14 mouse cellular contexts compared by ENCODE assay signal in genomic region chr7:30025358-30025757, GRCm38 (mm10). TPM values are rescaled to one million over a fixed set of nuclear protein-coding genes. Genes with fewer than 3 reads are reported as not detected.
A peak's percentile ranks its signal among the peaks of the same experiment; 100 is the strongest.
DNase-seq lines count a peak whose midpoint lies in the region; ATAC-seq and TF ChIP-seq lines count a peak whose summit lies in the region.
"Had no signal": no experiment of that assay in that cellular context is flagged by ENCODE, and none has a peak within 500 bp of the region (broad histone marks: within the 10 kb centered on the region; RNA-seq: fewer than 3 reads in every experiment).

No protein-coding gene starts in this region.

- no peak overlapping the region for H3K9ac ChIP-seq in kidney, embryonic 16.5 days (replicated peaks; ENCODE audit: low read length)
- H3K9ac ChIP-seq in stomach, postnatal 0 days (ENCODE audit: low read length) = no peak overlapping the region
- H3K9ac ChIP-seq: hindbrain, embryonic 15.5 days; liver, embryonic 13.5 days had no signal

- no peak overlapping the region for H3K4me3 ChIP-seq in kidney, embryonic 16.5 days (ENCODE audit: low read length)
- no peak overlapping the region for H3K4me3 ChIP-seq in stomach, postnatal 0 days (ENCODE audit: low read depth, low read length)
- H3K4me3 ChIP-seq: hindbrain, embryonic 15.5 days; liver, embryonic 13.5 days had no signal

- DNase-seq in heart, adult 11 months = peak; percentile 74
- DNase-seq in heart, postnatal 10 days = no peak
- peak; percentile 27 to 38 for DNase-seq in kidney, postnatal 4 days
- DNase-seq in thymus, postnatal 4 days = peak; percentile 15
- no peak for DNase-seq in thymus, postnatal 36 days
- no peak for DNase-seq in stomach, postnatal 0 days (ENCODE audit: low spot score)
- no peak for DNase-seq in layer of hippocampus, postnatal 36 days
- DNase-seq: cerebellum, postnatal 14 days; gastrocnemius, postnatal 36 days; liver, embryonic 13.5 days; lung, postnatal 14 days had no signal

- no peak for TF ChIP-seq EP300 in stomach, postnatal 0 days (optimal IDR thresholded peaks at IDR 0.05)

- H3K27ac ChIP-seq in kidney, embryonic 16.5 days (ENCODE audit: low read length) = no peak overlapping the region
- no peak overlapping the region for H3K27ac ChIP-seq in stomach, postnatal 0 days (replicated peaks)
- H3K27ac ChIP-seq: hindbrain, embryonic 15.5 days; liver, embryonic 13.5 days had no signal

- WGBS in kidney, embryonic 16.5 days = 75% methylated on average over 5 of the region's 5 CpGs
- WGBS in stomach, postnatal 0 days = 80% methylated on average over 5 of the region's 5 CpGs

- peaks cover 37% of the 10 kb centered on the region for H3K36me3 ChIP-seq in kidney, embryonic 16.5 days (ENCODE audit: insufficient read depth, low read length)
- peaks cover 24% of the 10 kb centered on the region for H3K36me3 ChIP-seq in stomach, postnatal 0 days (ENCODE audit: control insufficient read depth, insufficient read depth, low read length)

- intact Hi-C loops in heart, postnatal 10 days (cut with DNase I) = loop anchor here (5.0 kb wide), 1 partner anchor 182 kb away; no protein-coding TSS in a partner anchor

- peak; percentile 49 for TF ChIP-seq CTCF in stomach, postnatal 0 days (IDR thresholded peaks at IDR 0.05; ENCODE audit: low read depth)

- H3K9me3 ChIP-seq in kidney, embryonic 16.5 days (ENCODE audit: low read length) = no peaks in the 10 kb centered on the region
- no peaks in the 10 kb centered on the region for H3K9me3 ChIP-seq in stomach, postnatal 0 days (ENCODE audit: control insufficient read depth, low read length)
- H3K9me3 ChIP-seq: hindbrain, embryonic 15.5 days; liver, embryonic 13.5 days had no signal

- H3K27me3 ChIP-seq in kidney, embryonic 16.5 days (ENCODE audit: insufficient read depth, low read length) = no peaks in the 10 kb centered on the region
- H3K27me3 ChIP-seq in stomach, postnatal 0 days (ENCODE audit: control insufficient read depth, insufficient read depth, low read length) = no peaks in the 10 kb centered on the region
- H3K27me3 ChIP-seq: hindbrain, embryonic 15.5 days; liver, embryonic 13.5 days had no signal

- H3K4me2 ChIP-seq in kidney, embryonic 16.5 days (replicated peaks; ENCODE audit: low read depth, low read length) = no peak overlapping the region
- H3K4me2 ChIP-seq in stomach, postnatal 0 days (replicated peaks; ENCODE audit: low read depth) = no peak overlapping the region
- H3K4me2 ChIP-seq: hindbrain, embryonic 15.5 days; liver, embryonic 13.5 days; midbrain, embryonic 11.5 days had no signal

- H3K4me1 ChIP-seq in kidney, embryonic 16.5 days (ENCODE audit: insufficient read depth, low read length) = no peaks in the 10 kb centered on the region
- no peaks in the 10 kb centered on the region for H3K4me1 ChIP-seq in stomach, postnatal 0 days (replicated peaks; ENCODE audit: control insufficient read depth, insufficient read depth)
- H3K4me1 ChIP-seq: hindbrain, embryonic 15.5 days; liver, embryonic 13.5 days had no signal

- no peak for ATAC-seq in kidney, embryonic 16.5 days (ENCODE audit: low FRiP score, low TSS enrichment)
- ATAC-seq in stomach, postnatal 0 days (ENCODE audit: low FRiP score, low TSS enrichment) = no peak

RNA-seq across cellular contexts. Expression of gene Zfp14, which starts 25.8 kb away (rescaled TPM):
- total RNA-seq in heart, postnatal 10 days (2021) = 1 to 10 TPM; 1.6 to 2.6 TPM
- 4.1 TPM in 2 replicates for polyA plus RNA-seq in kidney, embryonic 16.5 days (2015; fragmentation: Nextera tagmentation; extraction: Ambion mirVana)
- 1.6 and 1.8 TPM in 2 replicates for polyA plus RNA-seq in stomach, postnatal 0 days (2015; fragmentation: Nextera tagmentation; extraction: Ambion mirVana)
- total RNA-seq in layer of hippocampus, postnatal 36 days (2021) = 10 to 100 TPM in 1 of 2 experiments, 1 to 10 TPM in 1; 9.0 to 12.0 TPM

RNA-seq across cellular contexts. Expression of gene Zfp568, which starts 41.6 kb away (rescaled TPM):
- total RNA-seq in heart, postnatal 10 days (2021) = 10 to 100 TPM; 46.7 to 53.1 TPM
- polyA plus RNA-seq in kidney, embryonic 16.5 days (2015; fragmentation: Nextera tagmentation; extraction: Ambion mirVana) = 15.8 and 16.5 TPM in 2 replicates
- polyA plus RNA-seq in stomach, postnatal 0 days (2015; fragmentation: Nextera tagmentation; extraction: Ambion mirVana) = 3.7 and 5.3 TPM in 2 replicates
- 1 to 10 TPM; 4.3 to 5.6 TPM for total RNA-seq in layer of hippocampus, postnatal 36 days (2021)

RNA-seq across cellular contexts. Expression of gene Zfp82, which starts 47.3 kb away (rescaled TPM):
- 1 to 10 TPM in 1 of 2 experiments, under 1 TPM in 1; 0.98 to 1.1 TPM for total RNA-seq in heart, postnatal 10 days (2021)
- polyA plus RNA-seq in kidney, embryonic 16.5 days (2015; fragmentation: Nextera tagmentation; extraction: Ambion mirVana) = 5.8 and 6.6 TPM in 2 replicates
- polyA plus RNA-seq in stomach, postnatal 0 days (2015; fragmentation: Nextera tagmentation; extraction: Ambion mirVana) = 1.9 and 2.1 TPM in 2 replicates
- total RNA-seq in layer of hippocampus, postnatal 36 days (2021) = 1 to 10 TPM; 3.7 to 4.2 TPM

Comparison
In these comparisons a context has a peak if more than half of its experiments do, and no peak if none do; other contexts are left out.
1. DNase-seq: peak in heart, adult 11 months (single experiment), kidney, postnatal 4 days (2 of 2) and thymus, postnatal 4 days (single experiment); none in heart, postnatal 10 days (0 of 2), thymus, postnatal 36 days (0 of 2), stomach, postnatal 0 days (single experiment) and layer of hippocampus, postnatal 36 days (0 of 2).
2. RNA of gene Zfp568, which starts 41.6 kb away (total RNA-seq): 46.7 to 53.1 TPM in heart, postnatal 10 days; 4.3 to 5.6 TPM in layer of hippocampus, postnatal 36 days; every median in the first group is over 4 times any median in the second.